Mouse (Mus musculus) left cerebral cortex, postnatal 36 days (tissue): ENCODE results near the gene Armcx6. TPM values are rescaled to one million over a fixed set of nuclear protein-coding genes. Genes with fewer than 3 reads are reported as not detected.
A peak's percentile ranks its signal among the peaks of the same experiment; 100 is the strongest.
"Not testable (repeated sequence)": the region's sequence is repeated elsewhere in the genome, so short reads cannot be mapped to it uniquely, and the experiment has no call there.

Source experiments
- DNase-seq, 2 experiments: peaks; one replicate each; pipeline ENCODE4 v3.0.0; 2021 to 2022; ENCODE audit warnings: low spot score in 2 of 2, mixed read lengths in 1 of 2
- intact Hi-C: fragments of 180-260 bp; cut with DNase I; formaldehyde crosslinking; loops from one replicate; pipeline ENCODE4 v1.15.1; 2025
- total RNA-seq, 2 experiments: library from RNA; stranded (reverse); gene quantifications; 2 replicates each; pipeline ENCODE4 v1.2.3; 2021

Armcx6 gene
- total RNA-seq: 1 to 10 TPM; 4.3 to 5.4 TPM

- intact Hi-C loops: no loop called here
- DNase-seq: peak; percentile 52 to 55
Observed at GRCm38 (mm10) chrX:134750764-134751592, at the start of gene Armcx6. Gene Armcx6 (minus strand): TSS chrX:134751417.

GRCm38 (mm10) chrX:134787728-134788127, 36.5 kb upstream of the Armcx6 start:
- DNase-seq: no peak
- intact Hi-C loops: no loop called here

- not testable (repeated sequence) for DNase-seq
Observed at GRCm38 (mm10) chrX:134763428-134764198, 12.4 kb upstream of the Armcx6 start.

GRCm38 (mm10) chrX:134757293-134757995, 6.2 kb upstream of the Armcx6 start:
- intact Hi-C loops: loop anchor here (2.0 kb wide), 1 partner anchor 51 kb away; the partner anchor contains the start of gene Armcx2
- DNase-seq: no peak

More at GRCm38 (mm10) chrX:134763428-134764198, 12.4 kb upstream of the Armcx6 start:
- intact Hi-C loops: not testable (repeated sequence)

- intact Hi-C loops: loop anchor here (2.0 kb wide), 1 partner anchor 52 kb away; the partner anchor contains the start of gene Armcx2
- DNase-seq: peak; percentile 43 to 53
Observed at GRCm38 (mm10) chrX:134756434-134757292, 5.4 kb upstream of the Armcx6 start, which contains the start of gene Armcx3. Gene Armcx3 (plus strand): TSS chrX:134756595.

GRCm38 (mm10) chrX:134752584-134752983, 1.4 kb upstream of the Armcx6 start:
- intact Hi-C loops: no loop called here
- no peak for DNase-seq

- intact Hi-C loops: no loop called here
- no peak for DNase-seq
Observed at GRCm38 (mm10) chrX:134751910-134752309, 693 bp upstream of the Armcx6 start.

- intact Hi-C loops: loop anchor here (1.0 kb wide), 1 partner anchor 167 kb away; no protein-coding TSS in a partner anchor
- DNase-seq: peak; percentile 29 to 30
Observed at GRCm38 (mm10) chrX:134746459-134746858, 4.8 kb downstream of the Armcx6 start.

- DNase-seq: no peak
- intact Hi-C loops: no loop called here
Observed at GRCm38 (mm10) chrX:134741862-134742261, 9.4 kb downstream of the Armcx6 start.

- intact Hi-C loops: no loop called here
Observed at GRCm38 (mm10) chrX:134739160-134739559, 12.1 kb downstream of the Armcx6 start.

GRCm38 (mm10) chrX:134737796-134738195, 13.4 kb downstream of the Armcx6 start:
- intact Hi-C loops: no loop called here
- DNase-seq: no peak

More at GRCm38 (mm10) chrX:134739160-134739559, 12.1 kb downstream of the Armcx6 start:
- DNase-seq: no peak

GRCm38 (mm10) chrX:134729778-134730177, 21.4 kb downstream of the Armcx6 start:
- intact Hi-C loops: no loop called here
- DNase-seq: no peak

- DNase-seq, intact Hi-C loops: not testable (repeated sequence)
Observed at GRCm38 (mm10) chrX:134723762-134724161, 27.5 kb downstream of the Armcx6 start.

- intact Hi-C loops: loop anchor here (5.0 kb wide), 1 partner anchor 106 kb away; no protein-coding TSS in a partner anchor
- DNase-seq: peak; percentile 57 to 58
Observed at GRCm38 (mm10) chrX:134718524-134718923, 32.7 kb downstream of the Armcx6 start.

GRCm38 (mm10) chrX:134717752-134718308, 33.4 kb downstream of the Armcx6 start, which contains the start of gene Armcx1:
Gene Armcx1 (plus strand): TSS chrX:134717963.
- DNase-seq: peak; percentile 55 to 71
- intact Hi-C loops: loop anchor here (2.0 to 5.0 kb wide), 2 partner anchors 69 to 106 kb away; no protein-coding TSS in a partner anchor

GRCm38 (mm10) chrX:134716863-134717262, 34.4 kb downstream of the Armcx6 start:
- no peak for DNase-seq
- intact Hi-C loops: loop anchor here (2.0 to 5.0 kb wide), 2 partner anchors 68 to 105 kb away; no protein-coding TSS in a partner anchor
